Mouse (Mus musculus) myocyte (in vitro differentiated cells): Measurements from ENCODE around the gene Ipo11.

Source experiments
- E2F4 ChIP-seq: IDR thresholded peaks from one replicate; pipeline ENCODE4 v1.6.1; 2011; ENCODE audit warnings: mild to moderate bottlenecking, control low read depth, moderate library complexity; ENCODE audit not compliant: insufficient read depth
- MAX ChIP-seq: IDR thresholded peaks from one replicate; pipeline ENCODE4 v1.6.1; 2011; ENCODE audit warnings: low read depth, mild to moderate bottlenecking, control low read depth
- POLR2A ChIP-seq: IDR thresholded peaks from one replicate; pipeline ENCODE4 v1.6.1; 2011; ENCODE audit warnings: low read depth, mild to moderate bottlenecking, control low read depth, moderate library complexity; ENCODE audit not compliant: insufficient read length
- USF1 ChIP-seq: IDR thresholded peaks from one replicate; pipeline ENCODE4 v1.6.1; 2011; ENCODE audit warnings: low read depth, mild to moderate bottlenecking, control low read depth, moderate library complexity

DNA sequence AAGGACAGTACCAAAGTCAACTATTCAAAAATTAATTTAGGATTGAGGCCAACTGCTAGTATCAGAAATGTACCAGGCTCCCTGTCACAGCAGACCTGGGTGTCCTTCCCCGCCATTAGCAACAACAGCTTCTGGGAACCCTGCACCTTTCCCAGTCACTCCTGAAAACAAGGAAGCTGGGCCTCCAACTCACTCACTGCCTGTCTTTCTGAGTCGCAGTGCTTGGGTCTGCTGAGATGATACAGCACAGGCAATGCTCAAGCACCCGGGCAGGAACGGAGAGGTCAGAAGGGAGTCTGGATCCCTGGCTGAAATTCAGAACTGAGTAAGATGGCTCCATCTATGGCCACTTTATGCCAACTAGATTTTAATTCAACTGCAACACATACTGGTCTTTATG is 123.2 kb downstream of the Ipo11 start:
- TF ChIP-seq MAX (no peak), POLR2A (no peak), E2F4 (no peak), USF1 (no peak)
